Mouse (Mus musculus): ENCODE measurements at regions not wholly inside any gene's neighbourhood (a gene's known extent, or its start where the extent isn't known, plus 50 kb on each side); places are given as distances from the start of the nearest gene placed in this dataset.

DNA sequence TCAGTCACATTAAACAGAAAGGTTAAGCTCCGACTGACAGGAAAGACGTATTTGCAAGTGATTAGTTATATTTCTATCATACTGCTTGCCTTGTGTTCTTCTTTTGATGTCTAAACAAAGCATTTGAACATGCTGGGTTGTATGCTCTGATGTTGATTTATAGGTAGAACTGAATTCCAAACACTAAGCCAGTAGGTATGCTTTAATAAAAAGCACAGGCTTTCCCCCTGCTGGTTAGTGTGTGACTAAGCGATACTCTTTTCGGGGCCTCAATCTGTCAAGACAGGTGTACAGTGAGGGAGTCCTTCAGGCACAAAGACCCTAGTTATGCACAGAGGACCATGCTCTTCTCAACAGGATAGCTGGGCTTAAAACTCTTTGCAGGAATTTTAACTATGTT, 119.1 kb upstream of the Defb41 start:
- no peak for TF ChIP-seq CTCF (IDR thresholded peaks at IDR 0.05)
- no peak for TF ChIP-seq EP300 (IDR thresholded peaks at IDR 0.05)

All from lung, postnatal 0 days (tissue).